Mouse (Mus musculus) ES-E14 (cell line): Measurements from ENCODE around the gene Abhd11.

Source experiments
- HCFC1 ChIP-seq: IDR thresholded peaks from 2 replicates; pipeline ENCODE4 v1.6.1; 2012; ENCODE audit warnings: low read length, inconsistent platforms, borderline replicate concordance; ENCODE audit not compliant: insufficient read depth
- ZC3H11A ChIP-seq: IDR thresholded peaks from 2 replicates; pipeline ENCODE4 v1.6.1; 2012; ENCODE audit warnings: low read depth, mild to moderate bottlenecking, inconsistent platforms, low read length, borderline replicate concordance
- ZNF384 ChIP-seq: IDR thresholded peaks from 2 replicates; pipeline ENCODE4 v1.6.1; 2012; ENCODE audit warnings: low read depth, low read length, inconsistent platforms

DNA sequence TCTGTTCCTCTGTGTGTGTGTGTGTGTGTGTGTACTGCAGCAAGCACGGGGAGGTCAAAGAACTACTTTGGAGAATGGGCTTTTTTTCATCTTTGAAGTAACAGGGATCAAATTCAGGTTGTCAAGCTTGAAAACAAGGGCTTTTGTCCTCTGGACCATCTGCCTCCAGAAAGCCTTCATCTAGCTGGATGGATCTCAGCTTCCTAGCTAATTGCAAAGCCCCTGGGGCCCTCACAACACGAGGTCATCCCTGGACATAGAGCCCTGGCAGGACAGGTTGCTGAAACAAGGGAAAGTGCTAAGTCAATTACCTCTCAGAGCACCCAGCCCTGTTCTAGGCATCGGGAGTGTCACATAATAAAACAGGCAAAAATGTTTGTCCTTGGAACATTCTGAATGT is 25.2 kb upstream of the Abhd11 start:
- TF ChIP-seq HCFC1 (no peak), ZC3H11A (no peak), ZNF384 (no peak)
